Mouse (Mus musculus) heart, postnatal 0 days (tissue): Measurements from ENCODE around the gene Tmc3. TPM values are rescaled to one million over a fixed set of nuclear protein-coding genes. Genes with fewer than 3 reads are reported as not detected.
A peak's percentile ranks its signal among the peaks of the same experiment; 100 is the strongest.

Experiments
- ATAC-seq: fragments of 200-750 bp; cut with Nextera tagmentation; 2 replicates; pipeline ENCODE4 v1.8.0; 2017; ENCODE audit warnings: low read depth, moderate number of reproducible peaks, moderate library complexity; ENCODE audit not compliant: insufficient read depth
- DNase-seq: peaks from one replicate; pipeline ENCODE4 v3.0.0-alpha.2; 2016; ENCODE audit warnings: low spot score
- H3K27ac ChIP-seq: fragments of 300-500 bp; sonication (generic); 2 replicates; pipeline ENCODE4 v1.5.1; 2014; ENCODE audit warnings: low read depth, mild to moderate bottlenecking
- H3K27me3 ChIP-seq: fragments of 300-500 bp; sonication (generic); 2 replicates; pipeline ENCODE4 v1.6.1; 2014; ENCODE audit warnings: low read length, mixed read lengths; ENCODE audit not compliant: control insufficient read depth, insufficient read depth
- H3K36me3 ChIP-seq: fragments of 300-500 bp; sonication (generic); replicated peaks from 2 replicates; pipeline ENCODE4 v1.6.1; 2014; ENCODE audit warnings: low read length, mixed read lengths; ENCODE audit not compliant: control insufficient read depth, insufficient read depth
- H3K4me1 ChIP-seq: fragments of 300-500 bp; sonication (generic); 2 replicates; pipeline ENCODE4 v1.6.1; 2014; ENCODE audit warnings: antibody characterized with exemption; ENCODE audit not compliant: control insufficient read depth, insufficient read depth
- H3K4me2 ChIP-seq: fragments of 300-500 bp; sonication (generic); 2 replicates; pipeline ENCODE4 v1.6.1; 2014; ENCODE audit warnings: low read depth, mild to moderate bottlenecking, low read length, moderate library complexity
- H3K4me3 ChIP-seq: fragments of 300-500 bp; sonication (generic); 2 replicates; pipeline ENCODE4 v1.5.1; 2014; ENCODE audit warnings: low read depth, low read length
- H3K9ac ChIP-seq: fragments of 300-500 bp; sonication (generic); replicated peaks from 2 replicates; pipeline ENCODE4 v1.6.1; 2014; ENCODE audit warnings: low read depth, low read length, mixed read lengths
- H3K9me3 ChIP-seq: fragments of 300-500 bp; sonication (generic); replicated peaks from 2 replicates; pipeline ENCODE4 v1.6.1; 2016; ENCODE audit warnings: low read length; ENCODE audit not compliant: control insufficient read depth
- CTCF ChIP-seq: IDR thresholded peaks from 2 replicates; pipeline ENCODE4 v1.5.1; 2016; ENCODE audit warnings: antibody characterized with exemption, control low read depth, low read depth
- EP300 ChIP-seq: IDR thresholded peaks from 2 replicates; pipeline ENCODE4 v1.6.1; 2016; ENCODE audit warnings: antibody characterized with exemption, low read depth
- WGBS: fragments of 180-500 bp; shearing (Covaris S2); extraction: QIAGEN DNeasy Blood & Tissue Kit; methylation state at CpG from one replicate; pipeline ENCODE4 v1.1.7; 2014; 5-methylcytosine and 5-hydroxymethylcytosine counted together
- polyA plus RNA-seq: library from polyadenylated mRNA; unstranded; fragments of >200 nt; fragmentation: Nextera tagmentation; extraction: Ambion mirVana; gene quantifications from 2 replicates; pipeline ENCODE4 v1.2.1, GENCODE M21; 2015
- total RNA-seq: library from RNA; depleted of rRNA; stranded (reverse); fragments of >200 nt; gene quantifications from 2 replicates; pipeline ENCODE4 v1.2.3, GENCODE M21; 2014; ENCODE audit warnings: low replicate concordance

The Tmc3 gene
- total and polyA plus RNA-seq, 2 experiments from 2014 or later: 0.23 to 0.38 TPM

DNA sequence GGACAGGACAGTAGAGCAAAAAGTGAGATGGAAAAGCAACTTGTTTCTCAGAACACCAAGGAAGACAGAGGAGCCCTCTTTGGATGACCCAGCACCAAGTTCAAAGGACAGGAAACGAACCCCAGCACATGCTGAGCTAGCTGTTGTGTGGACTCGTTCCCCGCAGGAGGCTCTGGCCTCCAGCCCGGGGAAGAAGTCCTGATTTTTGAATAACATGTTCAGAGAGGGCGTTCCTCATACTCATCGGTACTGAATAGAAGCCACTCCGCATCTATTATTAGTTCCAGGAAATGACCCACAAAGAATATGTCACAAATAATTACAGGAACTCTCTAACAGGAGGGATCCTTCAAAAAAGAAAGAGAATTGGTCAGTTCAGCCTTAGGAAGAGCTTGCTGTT is 18.8 kb upstream of the Tmc3 start:
- TF ChIP-seq CTCF (no peak), EP300 (no peak)
- Histone ChIP-seq H3K9ac (no peak overlapping the region), H3K4me1 (no peaks in the 10 kb centered on the region), H3K36me3 (no peaks in the 10 kb centered on the region), H3K27me3 (no peaks in the 10 kb centered on the region), H3K4me2 (no peak overlapping the region), H3K9me3 (no peaks in the 10 kb centered on the region), H3K4me3 (no peak overlapping the region), H3K27ac (peak overlapping the region; percentile 61)
- DNase-seq: peak; percentile 57
- ATAC-seq: peak; percentile 62
- 27% methylated on average over 7 of the region's 7 CpGs for WGBS

DNA sequence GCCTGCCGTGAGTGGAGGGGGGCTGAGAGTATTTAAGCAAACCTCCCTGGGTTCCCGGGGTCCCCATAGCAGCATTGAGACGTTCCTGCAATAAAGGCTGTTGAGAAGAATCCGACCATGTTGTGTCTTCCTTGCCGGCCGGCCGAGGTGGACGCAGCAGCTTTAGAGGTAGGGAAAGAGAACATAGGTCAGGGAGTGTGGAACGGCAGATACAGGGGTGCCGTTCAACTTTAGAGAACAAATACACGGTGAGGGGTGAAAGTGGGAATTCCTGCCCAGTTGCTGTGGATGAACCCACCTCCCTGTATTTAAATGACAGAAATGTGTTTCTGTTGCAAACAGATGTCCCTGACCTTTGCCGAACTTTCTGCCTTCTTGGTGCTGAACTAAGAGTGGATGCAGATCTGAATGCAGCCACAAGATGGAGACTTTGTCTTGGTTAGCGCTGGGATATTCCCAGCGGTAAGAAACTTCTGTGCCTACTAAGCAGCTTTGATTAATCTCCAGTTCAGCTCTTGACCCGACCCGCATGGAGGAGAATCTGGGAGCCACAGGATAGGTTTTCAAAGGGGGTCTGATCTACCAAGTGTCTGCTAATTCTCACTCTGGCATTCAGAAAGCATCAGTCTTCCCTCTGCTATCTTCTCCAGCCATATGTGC is 16.8 kb upstream of the Tmc3 start:
- Histone ChIP-seq H3K9ac (no peak overlapping the region), H3K4me3 (no peak overlapping the region), H3K9me3 (no peaks in the 10 kb centered on the region), H3K4me1 (no peaks in the 10 kb centered on the region), H3K36me3 (no peaks in the 10 kb centered on the region), H3K4me2 (no peak overlapping the region), H3K27ac (no peak overlapping the region), H3K27me3 (no peaks in the 10 kb centered on the region)
- 43% methylated on average over 16 of the region's 16 CpGs for WGBS
- TF ChIP-seq EP300: no peak
- peak; percentile 88 for TF ChIP-seq CTCF
- peak; percentile 63 for DNase-seq
- ATAC-seq: no peak

DNA sequence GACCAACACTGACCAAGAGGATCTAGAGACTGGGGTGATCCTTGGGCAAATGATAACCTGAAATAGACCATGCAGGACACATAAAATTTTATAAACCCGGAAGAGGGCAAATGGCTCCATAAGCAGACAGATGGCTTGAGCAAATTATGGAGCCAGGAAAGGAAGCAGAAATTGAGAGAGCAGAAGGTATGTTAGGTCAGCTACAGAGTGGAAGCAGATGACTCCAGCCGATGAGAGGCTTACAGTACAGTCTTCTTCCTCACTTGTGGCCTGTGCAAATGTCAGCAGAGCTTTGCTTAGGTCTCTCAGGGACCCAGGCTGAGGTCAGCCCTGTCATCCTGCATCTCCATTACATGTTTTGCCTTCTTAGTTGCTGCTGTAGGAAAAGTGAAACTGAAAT is 15.9 kb upstream of the Tmc3 start:
- 77% methylated on average over 2 of the region's 2 CpGs for WGBS
- TF ChIP-seq EP300: no peak
- no peak for TF ChIP-seq CTCF
- Histone ChIP-seq H3K4me1 (no peaks in the 10 kb centered on the region), H3K4me3 (no peak overlapping the region), H3K27ac (no peak overlapping the region), H3K9me3 (no peaks in the 10 kb centered on the region), H3K36me3 (no peaks in the 10 kb centered on the region), H3K9ac (no peak overlapping the region), H3K27me3 (no peaks in the 10 kb centered on the region), H3K4me2 (no peak overlapping the region)
- no peak for DNase-seq
- no peak for ATAC-seq

DNA sequence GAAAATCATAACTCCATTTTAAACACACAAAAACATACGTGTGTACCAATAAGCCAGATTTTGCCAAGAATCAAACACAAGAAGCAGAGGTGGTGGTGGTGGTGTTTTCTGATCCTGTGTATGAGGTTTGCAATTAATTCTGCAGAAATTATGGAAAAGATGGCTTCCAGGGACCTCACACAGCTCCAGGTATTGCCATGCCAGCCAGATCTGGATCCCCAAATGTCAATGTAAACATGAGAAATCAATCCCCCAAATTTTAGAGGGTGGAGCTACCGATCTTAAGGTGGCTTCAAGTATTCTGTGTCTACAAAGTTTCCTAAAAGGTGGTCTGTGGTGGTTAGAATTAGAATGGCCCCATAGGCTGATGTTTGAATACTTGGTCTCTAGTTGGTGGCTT is 15.3 kb upstream of the Tmc3 start:
- 81% methylated on average over 2 of the region's 2 CpGs for WGBS
- Histone ChIP-seq H3K4me1 (no peaks in the 10 kb centered on the region), H3K4me3 (no peak overlapping the region), H3K9ac (no peak overlapping the region), H3K9me3 (no peaks in the 10 kb centered on the region), H3K4me2 (no peak overlapping the region), H3K36me3 (no peaks in the 10 kb centered on the region), H3K27me3 (no peaks in the 10 kb centered on the region), H3K27ac (no peak overlapping the region)
- no peak for ATAC-seq
- DNase-seq: no peak
- TF ChIP-seq EP300 (no peak), CTCF (no peak)

DNA sequence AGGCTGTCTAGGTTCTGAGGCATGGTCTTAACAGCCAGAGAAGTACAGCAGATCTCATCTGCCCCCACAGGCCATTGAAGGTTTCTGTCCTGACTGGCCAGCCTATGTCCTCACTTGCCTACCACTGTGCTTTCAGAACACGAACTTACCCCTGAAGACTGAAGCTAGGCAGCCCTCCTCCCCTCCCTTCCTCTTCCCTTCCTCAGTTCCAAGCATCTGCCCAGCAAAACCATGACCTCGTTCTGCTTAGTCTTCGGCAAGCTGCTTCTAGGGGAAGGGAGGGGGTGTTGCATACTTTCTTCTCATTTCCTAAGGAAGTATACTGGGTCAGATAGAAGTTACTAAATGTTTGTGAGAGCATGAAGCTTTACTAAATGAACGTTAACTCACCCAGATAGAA is 13.7 kb upstream of the Tmc3 start:
- Histone ChIP-seq H3K4me2 (no peak overlapping the region), H3K4me1 (no peaks in the 10 kb centered on the region), H3K36me3 (no peaks in the 10 kb centered on the region), H3K27me3 (no peaks in the 10 kb centered on the region), H3K9ac (no peak overlapping the region), H3K4me3 (no peak overlapping the region), H3K9me3 (no peaks in the 10 kb centered on the region), H3K27ac (no peak overlapping the region)
- 31% methylated on average over 4 of the region's 4 CpGs for WGBS
- DNase-seq: no peak
- ATAC-seq: no peak
- TF ChIP-seq CTCF (no peak), EP300 (no peak)

DNA sequence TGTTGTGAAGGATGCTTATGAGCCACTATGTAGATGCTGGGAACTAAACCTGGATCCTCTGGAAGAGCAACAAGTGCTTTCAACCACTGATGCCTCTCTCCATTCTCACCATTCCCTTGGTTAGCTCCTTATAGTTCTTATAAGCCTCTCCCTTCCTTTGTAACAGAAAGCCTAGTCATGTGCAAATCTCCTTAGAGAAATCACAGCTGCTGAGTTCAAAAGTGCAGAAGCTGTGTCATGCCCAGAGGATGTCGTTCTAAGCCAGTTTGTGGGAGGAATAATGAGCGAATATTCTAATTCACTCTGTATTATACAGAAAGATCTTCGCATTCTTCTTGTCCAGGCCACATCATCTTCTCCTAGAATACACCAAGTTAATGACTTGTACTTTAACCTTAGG is 12.8 kb upstream of the Tmc3 start:
- DNase-seq: no peak
- no peak; the same call in 1 of the 2 replicates for ATAC-seq

More for the DNA sequence above, 12.8 kb upstream of the Tmc3 start:
- H3K27me3 ChIP-seq: no peaks in the 10 kb centered on the region
- no peak overlapping the region for H3K4me3 ChIP-seq
- no peaks in the 10 kb centered on the region for H3K36me3 ChIP-seq
- H3K4me1 ChIP-seq: no peaks in the 10 kb centered on the region
- no peak overlapping the region for H3K9ac ChIP-seq
- no peak overlapping the region for H3K4me2 ChIP-seq
- no peak overlapping the region for H3K27ac ChIP-seq
- no peaks in the 10 kb centered on the region for H3K9me3 ChIP-seq
- TF ChIP-seq EP300: no peak
- WGBS: 49% methylated on average over 3 of the region's 3 CpGs
